Mouse (Mus musculus) C3H10T1/2 (cell line): ENCODE data around the gene Mrpl24. TPM values are rescaled to one million over a fixed set of nuclear protein-coding genes. Genes with fewer than 3 reads are reported as not detected.

ENCODE experiments used
- polyA plus RNA-seq, 2 experiments: library from polyadenylated mRNA; unstranded; fragments of >200 nt; fragmentation: generic; extraction: Trizol; gene quantifications; one replicate each; pipeline ENCODE4 v1.2.1; 2012; ENCODE audit warnings: missing spikeins in 2 of 2

The Mrpl24 gene
- polyA plus RNA-seq: 10 to 100 TPM; 55.0 to 92.7 TPM

DNA sequence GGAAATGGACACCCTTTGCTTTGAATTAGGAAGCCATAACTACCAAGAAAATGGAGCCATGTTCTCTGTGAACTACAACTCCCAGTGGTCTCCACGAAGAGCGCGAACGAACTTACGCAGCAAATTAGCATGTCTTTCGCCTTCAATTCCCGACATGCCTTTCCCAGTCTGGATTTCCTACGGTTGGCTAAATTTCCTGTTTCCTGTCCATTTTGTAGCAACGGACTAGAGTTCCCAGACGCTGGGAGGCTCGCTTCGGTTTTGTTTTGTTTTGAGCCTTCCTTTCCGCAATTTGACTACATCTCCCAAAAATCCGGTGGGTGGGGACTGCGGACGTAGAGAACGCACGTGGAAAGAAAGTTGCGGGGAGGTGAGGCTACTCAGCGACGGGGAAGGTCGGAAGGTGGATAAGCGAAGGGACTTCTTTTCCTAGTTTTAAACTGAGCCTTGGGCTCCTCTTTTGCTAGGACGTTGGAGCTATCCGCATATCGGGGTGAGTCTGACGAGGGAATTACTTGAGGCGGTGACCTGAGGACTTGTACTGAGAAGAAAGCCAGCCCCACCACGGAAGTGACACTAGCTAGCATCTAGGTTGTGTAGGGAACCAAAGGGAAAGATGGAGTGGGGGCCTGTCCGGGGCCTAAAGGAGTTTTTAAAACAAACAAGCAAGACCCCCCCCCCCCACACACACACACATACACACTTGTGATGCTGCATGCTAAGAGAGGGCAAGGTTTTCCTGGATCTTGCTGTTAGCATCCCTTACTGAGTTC, at the start of gene Mrpl24:
Gene Mrpl24, plus strand, starts transcription at position 171 of the 773 bp plus-strand sequence.

DNA sequence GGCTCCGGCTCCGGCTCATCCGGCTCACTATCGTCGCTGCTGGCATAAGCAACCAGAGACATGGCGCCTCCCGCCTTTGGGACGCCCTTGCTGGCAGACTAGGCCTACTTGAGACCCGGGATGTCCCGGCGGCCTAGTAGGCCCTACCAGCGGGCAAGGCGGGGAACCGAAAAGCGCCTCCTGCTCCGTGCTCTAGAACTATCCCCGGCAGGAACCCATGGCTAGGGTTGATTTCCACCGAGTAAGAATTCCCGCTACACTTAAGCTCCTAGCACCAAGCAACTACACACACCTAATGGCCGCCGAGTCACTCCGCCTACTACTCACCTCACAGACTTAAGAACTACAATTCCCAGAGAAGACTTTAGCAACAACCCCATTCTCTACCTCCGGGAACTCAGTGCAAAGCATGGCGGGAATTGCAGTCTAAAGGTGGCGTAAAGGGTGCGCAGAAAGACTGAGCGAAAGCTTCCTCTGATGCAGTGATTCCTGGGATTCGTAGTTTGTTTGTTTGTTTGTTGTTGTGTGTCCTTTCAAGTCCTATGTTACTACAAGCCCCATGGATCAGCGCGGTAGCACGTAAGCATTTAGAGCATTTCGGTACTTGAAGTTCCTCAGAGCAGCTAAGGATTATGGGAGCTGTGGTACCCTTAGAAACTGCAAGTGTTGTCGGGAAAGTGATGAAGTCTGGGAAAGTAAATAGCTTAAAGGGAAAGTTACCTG, 33.9 kb upstream of the Mrpl24 start, which contains the start of gene Prcc:
Gene Prcc, minus strand, starts transcription at position 328 of the 723 bp plus-strand sequence.

DNA sequence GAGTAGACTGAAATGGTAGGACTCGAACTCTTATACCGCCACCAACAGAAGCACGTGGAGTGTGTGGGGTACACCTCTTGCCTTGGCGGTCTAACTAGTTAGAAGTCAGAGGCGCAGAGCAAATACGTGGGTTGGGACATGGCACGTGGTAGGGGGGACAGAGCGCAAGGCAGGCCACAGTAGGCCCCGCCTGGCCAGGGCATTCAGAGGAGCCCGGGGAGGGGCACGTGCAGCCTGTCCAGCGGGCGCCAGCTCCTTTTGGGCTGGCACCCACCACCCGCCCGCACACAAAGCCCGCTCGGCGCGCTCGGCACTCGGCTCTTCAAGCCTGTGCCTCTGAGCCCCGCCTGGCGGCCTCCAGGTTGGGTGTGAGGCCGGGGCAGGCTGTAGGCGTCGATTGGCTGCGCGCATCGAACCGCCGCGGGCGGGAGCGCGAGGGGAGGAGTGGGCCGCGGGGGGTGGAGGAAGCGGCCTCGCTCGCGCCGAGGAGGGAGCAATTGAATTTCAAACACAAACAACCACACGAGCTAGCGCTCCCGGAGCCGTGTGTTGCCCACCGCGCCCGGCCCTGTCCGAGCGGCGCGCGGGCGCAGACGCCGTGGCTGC, 13.3 kb upstream of the Mrpl24 start, which contains the start of gene Hdgf:
Gene Hdgf, plus strand, starts transcription at position 442 of the 606 bp plus-strand sequence.

DNA sequence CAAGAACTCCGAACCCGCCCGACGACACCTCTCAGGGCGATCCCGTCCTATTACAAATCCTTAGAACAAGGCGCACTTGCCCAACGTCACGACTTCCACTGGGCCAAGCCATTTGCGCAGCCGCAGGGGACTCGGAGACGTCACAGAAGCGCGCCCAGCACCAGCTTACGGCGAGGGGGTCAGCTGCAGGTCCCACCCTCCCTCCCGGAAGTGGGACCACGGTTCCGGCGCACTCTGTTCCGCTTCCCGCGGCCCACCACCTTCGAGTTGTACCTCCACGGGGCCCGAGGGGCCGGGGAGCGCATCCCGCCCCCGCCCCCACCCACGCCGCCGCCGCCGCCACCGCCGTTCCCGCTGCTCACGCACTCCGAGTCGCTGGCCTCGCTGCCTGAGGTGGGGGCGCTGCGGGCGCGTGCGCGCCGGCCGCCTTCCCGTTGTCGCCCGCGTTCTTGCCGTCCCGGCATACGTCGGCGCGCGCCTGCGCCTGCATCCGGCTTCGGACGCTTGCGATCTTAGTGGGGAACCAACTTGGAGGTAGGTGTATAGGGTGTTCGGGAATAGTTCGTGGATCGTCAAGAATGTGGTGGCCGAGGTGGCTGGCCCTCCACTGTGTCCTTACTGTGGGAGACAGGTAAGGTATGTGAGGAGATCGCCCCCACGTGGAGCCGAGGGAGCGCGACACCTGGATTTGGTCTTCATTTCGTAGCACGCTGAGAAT, 10.9 kb downstream of the Mrpl24 start, which contains the start of the genes Isg20l2 and Rrnad1:
Gene Isg20l2, plus strand, starts transcription at position 237 of the 718 bp plus-strand sequence.
Gene Rrnad1, minus strand, starts transcription at position 640 of the 718 bp plus-strand sequence.

DNA sequence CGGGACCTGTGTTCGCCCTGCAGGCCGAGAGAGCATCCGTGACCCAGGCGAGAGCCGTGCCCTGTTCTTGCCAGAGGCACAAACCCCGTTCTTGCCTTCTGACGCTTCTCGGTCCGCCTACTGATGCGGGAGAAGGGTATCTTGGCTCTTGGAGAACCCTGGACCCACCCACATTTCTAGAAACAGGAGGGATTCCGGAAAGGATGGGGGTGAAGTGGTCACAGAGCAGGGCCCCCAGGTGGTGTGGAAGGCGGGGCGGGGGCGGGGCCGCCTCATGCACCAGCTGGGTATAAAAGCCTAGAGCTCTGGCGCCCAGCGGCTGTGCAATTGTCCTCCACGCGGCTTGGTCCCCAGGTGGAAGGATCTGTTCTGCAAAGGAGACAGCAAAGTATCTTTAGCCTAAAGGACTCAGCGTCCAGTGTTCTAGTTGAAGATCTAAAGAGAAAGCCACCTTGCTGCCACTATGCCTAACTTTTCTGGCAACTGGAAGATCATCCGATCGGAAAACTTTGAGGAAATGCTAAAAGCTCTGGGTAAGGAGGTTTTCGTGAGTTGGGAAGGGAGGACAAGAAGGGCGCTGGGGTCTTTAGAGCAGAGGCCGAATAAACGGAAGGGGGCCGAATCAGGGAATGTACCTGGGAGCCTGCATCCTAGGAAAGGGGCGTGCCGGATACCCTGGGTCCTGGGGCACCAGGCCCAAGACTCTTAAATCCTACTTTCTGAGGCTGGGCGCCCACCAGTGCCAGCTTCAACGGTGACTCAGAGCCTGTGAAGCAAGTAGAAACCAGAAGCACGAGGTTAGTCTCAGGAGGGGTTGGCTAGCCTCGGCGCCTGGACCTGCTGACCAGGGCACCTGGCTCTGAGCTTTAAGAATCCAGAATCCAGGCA, 29.3 kb downstream of the Mrpl24 start, which contains the start of gene Crabp2:
Gene Crabp2, plus strand, starts transcription at position 289 of the 888 bp plus-strand sequence.

DNA sequence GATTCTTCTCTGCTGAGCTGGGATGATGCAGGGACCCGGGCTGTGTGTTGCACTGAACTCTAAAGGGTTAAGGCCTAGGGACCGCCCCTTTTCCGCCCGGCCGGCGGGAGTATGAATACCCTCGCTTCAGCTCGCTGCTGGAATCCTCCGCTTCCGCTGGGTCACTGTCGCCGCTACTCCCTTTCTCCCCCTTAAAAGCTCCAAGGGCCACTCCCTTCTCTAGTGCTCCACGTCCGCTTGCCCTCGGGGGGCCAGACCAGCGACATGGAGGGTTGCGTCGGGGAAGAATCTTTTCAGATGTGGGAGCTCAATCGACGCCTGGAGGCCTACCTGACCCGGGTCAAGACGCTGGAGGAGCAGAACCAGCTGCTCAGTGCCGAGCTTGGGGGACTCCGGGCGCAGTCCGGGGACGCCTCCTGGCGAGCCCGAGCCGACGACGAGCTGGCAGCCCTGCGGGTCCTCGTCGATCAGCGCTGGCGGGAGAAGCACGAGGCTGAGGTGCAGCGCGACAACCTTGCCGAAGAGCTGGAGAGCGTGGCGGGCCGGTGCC, 51.7 kb downstream of the Mrpl24 start, which contains the start of gene Nes:
Gene Nes, plus strand, starts transcription at position 140 of the 550 bp plus-strand sequence.

Other genes with a start within 250 kb of the Mrpl24 start
- under 1 TPM; 0.28 to 0.38 TPM for gene Lrrc71, start 170.9 kb upstream of the Mrpl24 start, polyA plus RNA-seq
- gene Ntrk1, start 124.3 kb upstream of the Mrpl24 start, polyA plus RNA-seq: not detected
- gene Insrr, start 122.6 kb upstream of the Mrpl24 start, polyA plus RNA-seq: not detected
- 10 to 100 TPM; 13.4 to 32.4 TPM for gene Pear1, start 95.2 kb upstream of the Mrpl24 start, polyA plus RNA-seq
- under 1 TPM in 1 of 2 experiments, not detected in 1; 0.01 TPM for gene Sh2d2a, start 72.8 kb upstream of the Mrpl24 start, polyA plus RNA-seq
- 10 to 100 TPM; 30.7 to 50.3 TPM for gene Prcc, start 33.9 kb upstream of the Mrpl24 start, polyA plus RNA-seq
- 100 to 1,000 TPM; 155 to 249 TPM for gene Hdgf, start 13.2 kb upstream of the Mrpl24 start, polyA plus RNA-seq
- 10 to 100 TPM in 1 of 2 experiments, 1 to 10 TPM in 1; 3.8 to 16.4 TPM for gene Isg20l2, start 10.8 kb downstream of the Mrpl24 start, polyA plus RNA-seq
- gene Rrnad1, start 11.2 kb downstream of the Mrpl24 start, polyA plus RNA-seq: 1 to 10 TPM; 1.3 to 9.6 TPM
- 1 to 10 TPM; 1.8 to 6.7 TPM for gene Crabp2, start 29.2 kb downstream of the Mrpl24 start, polyA plus RNA-seq
- gene Nes, start 51.6 kb downstream of the Mrpl24 start, polyA plus RNA-seq: 1 to 10 TPM; 1.6 to 1.9 TPM
- not detected for gene Bcan, start 80.7 kb downstream of the Mrpl24 start, polyA plus RNA-seq
- gene Hapln2, start 108.1 kb downstream of the Mrpl24 start, polyA plus RNA-seq: not detected
- 1 to 10 TPM; 8.1 to 8.2 TPM for gene Gpatch4, start 123.6 kb downstream of the Mrpl24 start, polyA plus RNA-seq
- gene Naxe, start 139.0 kb downstream of the Mrpl24 start, polyA plus RNA-seq: 100 to 1,000 TPM; 274 to 276 TPM
- under 1 TPM in 1 of 2 experiments, not detected in 1; 0.05 TPM for gene Ttc24, start 158.8 kb downstream of the Mrpl24 start, polyA plus RNA-seq
- 10 to 100 TPM; 24.1 to 30.5 TPM for gene Iqgap3, start 162.5 kb downstream of the Mrpl24 start, polyA plus RNA-seq
- gene Mef2d, start 222.9 kb downstream of the Mrpl24 start, polyA plus RNA-seq: 10 to 100 TPM in 1 of 2 experiments, 1 to 10 TPM in 1; 7.3 to 18.8 TPM